Comparison of ENCODE assay signal across 9 mouse cellular contexts in the genomic region with DNA sequence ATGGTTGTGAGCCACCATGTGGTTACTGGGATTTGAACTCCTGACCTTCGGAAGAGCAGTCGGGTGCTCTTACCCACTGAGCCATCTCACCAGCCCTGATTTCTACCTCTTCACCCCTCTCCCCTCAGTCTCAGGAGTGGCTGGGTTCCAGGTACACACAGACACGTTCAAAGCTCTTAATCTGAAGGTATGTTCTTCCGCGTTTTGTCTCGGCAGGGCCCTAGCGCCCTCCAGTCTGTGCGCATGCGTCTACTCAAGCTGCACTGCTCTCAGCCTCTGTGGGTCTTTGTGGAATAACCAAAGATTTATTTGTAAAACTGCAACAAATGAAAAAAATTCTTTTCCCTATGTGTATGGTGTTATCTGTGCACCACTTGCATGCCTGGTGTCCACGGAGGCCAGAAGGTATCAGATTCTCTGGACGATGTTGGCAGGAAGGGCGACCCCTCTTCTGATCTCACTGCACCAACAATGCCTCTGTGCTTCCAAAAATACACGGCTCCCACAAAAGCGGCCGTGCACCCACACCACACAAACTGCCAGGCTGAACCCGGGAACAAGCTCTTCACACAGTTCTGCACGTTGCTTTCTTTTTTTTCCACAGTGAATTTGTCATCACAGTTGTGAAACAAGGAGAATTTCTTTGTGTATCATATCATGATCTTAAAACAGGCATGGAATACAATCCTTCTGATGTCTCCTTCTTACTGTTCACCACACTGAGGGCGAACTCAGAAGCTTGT. TPM values are rescaled to one million over a fixed set of nuclear protein-coding genes. Genes with fewer than 3 reads are reported as not detected.
DNase-seq lines count a peak whose midpoint lies in the region; ATAC-seq and TF ChIP-seq lines count a peak whose summit lies in the region.
"Had no signal": no experiment of that assay in that cellular context is flagged by ENCODE, and none has a peak within 500 bp of the region (broad histone marks: within the 10 kb centered on the region; RNA-seq: fewer than 3 reads in every experiment).

No protein-coding gene starts in this region.

- no peaks in the 10 kb centered on the region for H3K27me3 ChIP-seq in midbrain, embryonic 13.5 days
- H3K27me3 ChIP-seq in midbrain, embryonic 11.5 days (ENCODE audit: control insufficient read depth, insufficient read depth, low read length) = no peaks in the 10 kb centered on the region
- no peaks in the 10 kb centered on the region for H3K27me3 ChIP-seq in embryonic facial prominence, embryonic 15.5 days
- no peaks in the 10 kb centered on the region for H3K27me3 ChIP-seq in limb, embryonic 14.5 days (ENCODE audit: control insufficient read depth, insufficient read depth, low read length)
- H3K27me3 ChIP-seq: liver, embryonic 13.5 days had no signal

- no peak overlapping the region for H3K4me2 ChIP-seq in midbrain, embryonic 13.5 days (replicated peaks)
- H3K4me2 ChIP-seq in midbrain, embryonic 11.5 days = no peak overlapping the region
- no peak overlapping the region for H3K4me2 ChIP-seq in embryonic facial prominence, embryonic 15.5 days (replicated peaks)
- H3K4me2 ChIP-seq in limb, embryonic 14.5 days (replicated peaks; ENCODE audit: low read depth, low read length, severe bottlenecking) = no peak overlapping the region
- H3K4me2 ChIP-seq: liver, embryonic 13.5 days had no signal

- 90% methylated on average over 18 of the region's 18 CpGs for WGBS in midbrain, embryonic 13.5 days
- WGBS in midbrain, embryonic 11.5 days = 88% methylated on average over 18 of the region's 18 CpGs
- 75% methylated on average over 18 of the region's 18 CpGs for WGBS in embryonic facial prominence, embryonic 15.5 days
- 82% methylated on average over 18 of the region's 18 CpGs for WGBS in limb, embryonic 14.5 days

- H3K9ac ChIP-seq in midbrain, embryonic 13.5 days (replicated peaks) = no peak overlapping the region
- no peak overlapping the region for H3K9ac ChIP-seq in midbrain, embryonic 11.5 days (ENCODE audit: low read length)
- no peak overlapping the region for H3K9ac ChIP-seq in embryonic facial prominence, embryonic 15.5 days
- H3K9ac ChIP-seq in limb, embryonic 14.5 days (ENCODE audit: low read depth, low read length, severe bottlenecking) = no peak overlapping the region
- H3K9ac ChIP-seq: liver, embryonic 13.5 days had no signal

- TF ChIP-seq POLR2A in limb, embryonic 14.5 days (IDR thresholded peaks at IDR 0.05; ENCODE audit: borderline replicate concordance, extremely low read depth, insufficient read depth, insufficient read length) = no peak

- peak overlapping the region; percentile 78 for H3K27ac ChIP-seq in gastrocnemius, adult 2 months
- peak overlapping the region; percentile 51; the same call in 1 of the 2 replicates for H3K27ac ChIP-seq in midbrain, embryonic 13.5 days
- no peak overlapping the region; the same call in 1 of the 2 replicates for H3K27ac ChIP-seq in midbrain, embryonic 11.5 days (ENCODE audit: low read depth, low read length)
- peak overlapping the region; percentile 76 for H3K27ac ChIP-seq in embryonic facial prominence, embryonic 15.5 days (replicated peaks)
- peak overlapping the region; percentile 10; the same call in 1 of the 2 replicates for H3K27ac ChIP-seq in limb, embryonic 14.5 days (replicated peaks; ENCODE audit: low read depth, low read length)
- H3K27ac ChIP-seq: liver, embryonic 13.5 days had no signal

- ATAC-seq in midbrain, embryonic 13.5 days = no peak
- ATAC-seq in midbrain, embryonic 11.5 days (ENCODE audit: low FRiP score) = no peak
- ATAC-seq in embryonic facial prominence, embryonic 15.5 days (ENCODE audit: insufficient number of reproducible peaks, low FRiP score, low TSS enrichment, low read depth) = no peak
- ATAC-seq in limb, embryonic 14.5 days (ENCODE audit: low FRiP score, low read depth) = no peak

- H3K4me3 ChIP-seq in gastrocnemius, adult 2 months = peak overlapping the region; percentile 40
- no peak overlapping the region for H3K4me3 ChIP-seq in midbrain, embryonic 13.5 days (replicated peaks)
- H3K4me3 ChIP-seq in midbrain, embryonic 11.5 days (ENCODE audit: low read depth, low read length) = no peak overlapping the region
- no peak overlapping the region for H3K4me3 ChIP-seq in embryonic facial prominence, embryonic 15.5 days (replicated peaks)
- H3K4me3 ChIP-seq in limb, embryonic 14.5 days (replicated peaks; ENCODE audit: low read length) = no peak overlapping the region
- H3K4me3 ChIP-seq: liver, embryonic 13.5 days had no signal

- TF ChIP-seq CTCF in gastrocnemius, adult 2 months (IDR thresholded peaks at IDR 0.05) = no peak; the same call in 1 of the 2 replicates

- intact Hi-C loops in gastrocnemius, adult 2 months (cut with DNase I) = no loop called here

- peaks cover 11% of the 10 kb centered on the region; the same call in 1 of the 2 replicates for H3K4me1 ChIP-seq in midbrain, embryonic 13.5 days (replicated peaks)
- peaks cover 2% of the 10 kb centered on the region; the same call in 1 of the 2 replicates for H3K4me1 ChIP-seq in midbrain, embryonic 11.5 days (ENCODE audit: control insufficient read depth, insufficient read depth, low read length)
- H3K4me1 ChIP-seq in embryonic facial prominence, embryonic 15.5 days = peaks cover 11% of the 10 kb centered on the region
- H3K4me1 ChIP-seq in limb, embryonic 14.5 days (ENCODE audit: control insufficient read depth, insufficient read depth, low read length) = no peaks in the 10 kb centered on the region

- no peak for DNase-seq in gastrocnemius, adult 2 months
- DNase-seq in gastrocnemius, postnatal 10 days = no peak
- DNase-seq in midbrain, embryonic 11.5 days (ENCODE audit: low spot score, missing footprints) = no peak
- no peak for DNase-seq in limb, embryonic 14.5 days (ENCODE audit: low spot score)
- no peak for DNase-seq in gastrocnemius, postnatal 4 days (ENCODE audit: low spot score in 2 of 2)
- DNase-seq in thymus, postnatal 25 days = no peak
- DNase-seq: liver, embryonic 13.5 days had no signal

- peaks cover 5% of the 10 kb centered on the region; the same call in 1 of the 2 replicates for H3K9me3 ChIP-seq in midbrain, embryonic 13.5 days
- peaks cover 2% of the 10 kb centered on the region; the same call in 1 of the 2 replicates for H3K9me3 ChIP-seq in midbrain, embryonic 11.5 days (ENCODE audit: control insufficient read depth, low read length)
- H3K9me3 ChIP-seq in embryonic facial prominence, embryonic 15.5 days (replicated peaks) = no peaks in the 10 kb centered on the region
- no peaks in the 10 kb centered on the region for H3K9me3 ChIP-seq in limb, embryonic 14.5 days (ENCODE audit: control insufficient read depth, low read length)
- H3K9me3 ChIP-seq: liver, embryonic 13.5 days had no signal

- H3K36me3 ChIP-seq in midbrain, embryonic 13.5 days = peaks cover 56% of the 10 kb centered on the region
- no peaks in the 10 kb centered on the region for H3K36me3 ChIP-seq in midbrain, embryonic 11.5 days (ENCODE audit: control insufficient read depth, insufficient read depth, low read length)
- peaks cover 42% of the 10 kb centered on the region for H3K36me3 ChIP-seq in embryonic facial prominence, embryonic 15.5 days
- peaks cover 45% of the 10 kb centered on the region for H3K36me3 ChIP-seq in limb, embryonic 14.5 days (ENCODE audit: control insufficient read depth, insufficient read depth, low read length)

RNA-seq across cellular contexts. Expression of a gene that starts 30.7 kb away (rescaled TPM):
- total RNA-seq in gastrocnemius, adult 2 months (2021) = 1 to 10 TPM; 3.6 to 5.1 TPM
- 10 to 100 TPM; 15.0 to 19.2 TPM for total RNA-seq in gastrocnemius, postnatal 10 days (2021)
- polyA plus RNA-seq in midbrain, embryonic 13.5 days (2015; fragmentation: Nextera tagmentation; extraction: Ambion mirVana) = 43.9 and 50.3 TPM in 2 replicates
- polyA plus RNA-seq in midbrain, embryonic 11.5 days (2014; fragmentation: Nextera tagmentation; extraction: Ambion mirVana) = 53.6 and 59.1 TPM in 2 replicates
- 67.0 and 71.2 TPM in 2 replicates for polyA plus RNA-seq in embryonic facial prominence, embryonic 15.5 days (2015; fragmentation: Nextera tagmentation; extraction: Ambion mirVana)
- polyA plus RNA-seq in limb, embryonic 14.5 days (2012; rRNA removed) = 28.4 and 30.6 TPM in 2 replicates
- polyA plus RNA-seq in limb, embryonic 14.5 days (2014; fragmentation: Nextera tagmentation; extraction: Ambion mirVana) = 57.6 and 63.9 TPM in 2 replicates
- 10 to 100 TPM; 27.2 to 28.2 TPM for total RNA-seq in gastrocnemius, postnatal 4 days (2021)
